Mouse (Mus musculus) B cell, adult 62 days (primary cell): ENCODE results near the gene Ldlrad1. TPM values are rescaled to one million over a fixed set of nuclear protein-coding genes. Genes with fewer than 3 reads are reported as not detected.

Source experiments
- total RNA-seq: library from RNA; stranded (reverse); gene quantifications from 4 replicates; pipeline ENCODE4 v1.2.4, GENCODE M21; 2023

The Ldlrad1 gene
- not detected in 4 replicates for total RNA-seq

DNA sequence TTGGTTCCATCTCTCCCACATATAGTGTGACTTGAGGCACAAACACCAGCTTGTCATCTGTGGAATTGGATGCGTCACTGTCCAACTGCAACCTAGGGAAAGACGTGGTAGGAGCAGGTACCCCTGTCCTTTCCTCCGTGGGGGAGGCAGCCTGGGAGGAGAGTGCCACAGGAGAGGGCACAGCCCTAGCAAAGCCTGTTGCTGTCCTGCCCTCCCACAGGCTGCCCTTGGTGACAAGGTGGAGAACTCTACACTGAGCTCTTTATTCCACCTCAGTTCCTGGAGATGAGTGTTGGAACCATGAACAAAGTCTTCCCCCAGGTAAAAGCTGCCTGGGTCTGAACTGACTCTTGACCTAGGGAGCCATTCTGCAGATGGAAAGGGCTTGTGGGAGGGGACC lies at the start of gene Ldlrad1:
TSS of gene Ldlrad1 (plus strand) at position 301 of the 400 bp plus-strand sequence.

GRCm38 (mm10) chr4:107178182-107178829 lies 30.7 kb upstream of the Ldlrad1 start, which contains the start of gene Tmem59:
Tmem59 (plus strand) TSS chr4:107178399.

GRCm38 (mm10) chr4:107178830-107179490 lies 30.0 kb upstream of the Ldlrad1 start, which contains the start of gene Tceanc2:
Tceanc2 (minus strand) TSS chr4:107179116.

DNA sequence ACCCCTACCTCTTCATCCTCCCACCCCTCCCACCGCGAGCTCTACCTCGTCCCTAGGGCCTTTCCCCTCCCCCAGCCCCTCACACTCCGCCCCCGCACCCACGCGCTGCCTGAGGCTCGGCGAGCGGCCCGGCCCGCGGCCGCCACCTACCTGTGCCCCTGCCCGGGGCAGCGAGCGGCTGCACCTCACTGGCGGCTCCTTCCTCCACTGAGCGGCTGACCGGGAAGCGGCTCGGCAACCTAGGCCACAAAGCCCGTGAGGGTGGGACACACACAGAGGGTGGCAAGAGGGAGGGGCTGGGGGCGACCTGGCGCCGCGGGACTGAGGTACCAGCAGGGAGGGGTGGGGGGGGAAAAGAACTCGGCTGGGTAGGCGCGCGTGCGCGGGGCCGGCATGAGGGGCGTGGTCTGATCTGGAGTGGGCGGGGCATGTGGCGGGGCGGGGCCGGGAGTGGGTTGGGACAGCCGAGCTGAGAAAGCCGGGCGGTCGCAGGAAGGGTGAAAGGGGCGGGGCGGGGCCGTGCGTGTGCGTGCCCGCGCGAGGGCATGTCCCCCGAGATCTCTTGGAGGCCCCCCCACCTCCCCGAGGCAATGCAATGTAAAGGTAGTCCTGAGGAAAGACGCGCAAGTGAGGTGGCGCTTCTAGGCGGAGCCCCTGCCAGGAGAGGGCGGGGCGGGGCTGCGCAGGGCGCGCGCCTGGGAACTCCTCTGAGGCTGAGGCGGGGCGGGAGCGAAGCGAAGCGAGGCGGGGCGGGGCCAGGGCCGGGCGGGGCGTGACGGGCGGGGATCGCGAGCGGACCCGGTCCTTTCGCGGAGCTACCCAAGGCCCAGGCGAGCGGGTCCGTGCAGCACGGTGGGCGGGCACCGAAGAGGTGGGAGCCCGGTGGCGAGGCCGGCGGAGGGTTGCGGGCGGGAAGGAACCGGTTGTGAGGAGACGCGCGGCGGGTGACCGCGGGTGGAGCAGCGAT lies 44.4 kb downstream of the Ldlrad1 start, which contains the start of the genes Lrrc42 and Hspb11:
TSS of gene Lrrc42 (minus strand) at position 408 of the 967 bp plus-strand sequence.
TSS of gene Hspb11 (plus strand) at position 469 of the 967 bp plus-strand sequence.

Other genes with a start within 250 kb of the Ldlrad1 start
- gene Mrpl37, start 142.3 kb upstream of the Ldlrad1 start, total RNA-seq, result 69.3 to 77.2 TPM (median 75.1 TPM) in 4 replicates
- gene Cyb5rl, start 142.2 kb upstream of the Ldlrad1 start, total RNA-seq, result 6.3 to 17.5 TPM (median 12.8 TPM) in 4 replicates
- 0.22 to 0.95 TPM in 2 of 4 replicates, not detected in the others for gene Cdcp2, start 112.3 kb upstream of the Ldlrad1 start, total RNA-seq
- 76.8 to 87.5 TPM (median 81.0 TPM) in 4 replicates for gene Tmem59, start 30.8 kb upstream of the Ldlrad1 start, total RNA-seq
- 33.6 to 40.0 TPM (median 36.0 TPM) in 4 replicates for gene Tceanc2, start 30.1 kb upstream of the Ldlrad1 start, total RNA-seq
- 16.1 to 25.8 TPM (median 22.4 TPM) in 4 replicates for gene Lrrc42, start 44.4 kb downstream of the Ldlrad1 start, total RNA-seq
- 9.9 to 19.2 TPM (median 13.7 TPM) in 4 replicates for gene Hspb11, start 44.4 kb downstream of the Ldlrad1 start, total RNA-seq
- not detected in 4 replicates for gene Dio1, start 98.0 kb downstream of the Ldlrad1 start, total RNA-seq
- 37.6 to 46.4 TPM (median 43.4 TPM) in 4 replicates for gene Yipf1, start 105.2 kb downstream of the Ldlrad1 start, total RNA-seq
- 6.5 to 10.0 TPM (median 8.2 TPM) in 4 replicates for gene Ndc1, start 158.6 kb downstream of the Ldlrad1 start, total RNA-seq
- gene Glis1, start 225.4 kb downstream of the Ldlrad1 start, total RNA-seq, result 0.42 to 1.7 TPM (median 0.66 TPM) in 3 of 4 replicates, not detected in the other